Mouse (Mus musculus) C2C12 (cell line): Measurements from ENCODE around the gene Ldlrap1. TPM values are rescaled to one million over a fixed set of nuclear protein-coding genes. Genes with fewer than 3 reads are reported as not detected.
A peak's percentile ranks its signal among the peaks of the same experiment; 100 is the strongest.

ENCODE experiments used
- H3K27me3 ChIP-seq: one replicate; pipeline ENCODE4 v1.6.1; 2011; ENCODE audit not compliant: control insufficient read depth, insufficient read depth, insufficient read length
- H3K36me3 ChIP-seq: one replicate; pipeline ENCODE4 v1.6.1; 2011; ENCODE audit not compliant: control insufficient read depth, insufficient read depth
- H3K4me3 ChIP-seq: one replicate; pipeline ENCODE4 v1.5.1; 2011; ENCODE audit warnings: mild to moderate bottlenecking, control low read depth; ENCODE audit not compliant: poor library complexity, insufficient read depth, severe bottlenecking
- H3K79me2 ChIP-seq: one replicate; pipeline ENCODE4 v1.6.1; 2011; ENCODE audit not compliant: control insufficient read depth, insufficient read depth
- H3K79me3 ChIP-seq: one replicate; pipeline ENCODE4 v1.6.1; 2011; ENCODE audit warnings: low read depth, control low read depth
- H3ac ChIP-seq: one replicate; pipeline ENCODE3; 2011; ENCODE audit warnings: low read depth; ENCODE audit not compliant: control insufficient read depth, insufficient read length
- CEBPB ChIP-seq: IDR thresholded peaks from one replicate; pipeline ENCODE4 v1.6.1; 2011; ENCODE audit warnings: low read depth, mild to moderate bottlenecking, control low read depth, moderate library complexity
- CTCF ChIP-seq: IDR thresholded peaks from one replicate; pipeline ENCODE4 v1.5.1; 2011; ENCODE audit not compliant: control insufficient read depth, insufficient read depth, insufficient read length
- FOSL1 ChIP-seq: IDR thresholded peaks from one replicate; pipeline ENCODE4 v1.8.0; 2011; ENCODE audit warnings: mild to moderate bottlenecking, low read length; ENCODE audit not compliant: poor library complexity, insufficient read depth, severe bottlenecking
- MAX ChIP-seq: IDR thresholded peaks from one replicate; pipeline ENCODE4 v1.6.1; 2011; ENCODE audit warnings: mild to moderate bottlenecking, control low read depth
- MYOD1 ChIP-seq: IDR thresholded peaks from one replicate; pipeline ENCODE4 v1.6.1; 2011; ENCODE audit warnings: low read depth; ENCODE audit not compliant: control insufficient read depth, insufficient read length
- MYOG ChIP-seq: IDR thresholded peaks from one replicate; pipeline ENCODE4 v1.6.1; 2011; ENCODE audit not compliant: control insufficient read depth, insufficient read length; ENCODE audit errors: extremely low read depth
- USF1 ChIP-seq: IDR thresholded peaks from one replicate; pipeline ENCODE4 v1.6.1; 2011; ENCODE audit warnings: low read depth, mild to moderate bottlenecking, control low read depth, moderate library complexity
- polyA plus RNA-seq: library from polyadenylated mRNA; unstranded; fragments of >200 nt; fragmentation: generic; extraction: Trizol; gene quantifications from one replicate; pipeline ENCODE4 v1.2.1, GENCODE M21; 2012; ENCODE audit warnings: missing spikeins

Ldlrap1 gene
- polyA plus RNA-seq, 1 experiment = 30.8 TPM

DNA sequence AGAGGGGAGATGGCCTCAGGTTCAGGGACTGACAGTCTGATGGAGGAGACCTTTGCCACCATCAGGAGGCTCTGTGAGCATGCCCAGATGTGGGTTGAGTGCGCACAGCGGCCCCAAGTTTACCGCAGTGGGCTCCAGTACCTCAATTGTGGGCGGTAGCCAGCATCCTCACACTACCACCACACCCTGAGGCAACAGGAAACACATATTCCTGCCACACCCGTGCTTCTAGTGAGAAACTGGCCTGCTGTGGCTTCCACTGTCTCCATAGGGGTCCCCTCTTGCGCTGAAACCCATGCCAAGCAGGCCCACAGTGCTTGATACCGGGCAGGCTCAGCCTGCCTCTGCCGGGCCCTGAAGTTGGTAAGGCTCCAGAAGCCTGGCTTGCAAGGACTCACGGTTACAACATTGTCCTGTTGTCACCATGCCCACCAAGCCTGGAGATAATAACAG, 33.2 kb downstream of the Ldlrap1 start:
- Histone ChIP-seq H3K36me3 (no peaks in the 10 kb centered on the region), H3K79me3 (no peaks in the 10 kb centered on the region), H3K27me3 (no peaks in the 10 kb centered on the region), H3K79me2 (no peaks in the 10 kb centered on the region), H3ac (no peak overlapping the region), H3K4me3 (no peak overlapping the region)
- TF ChIP-seq USF1 (no peak), MYOG (no peak)

DNA sequence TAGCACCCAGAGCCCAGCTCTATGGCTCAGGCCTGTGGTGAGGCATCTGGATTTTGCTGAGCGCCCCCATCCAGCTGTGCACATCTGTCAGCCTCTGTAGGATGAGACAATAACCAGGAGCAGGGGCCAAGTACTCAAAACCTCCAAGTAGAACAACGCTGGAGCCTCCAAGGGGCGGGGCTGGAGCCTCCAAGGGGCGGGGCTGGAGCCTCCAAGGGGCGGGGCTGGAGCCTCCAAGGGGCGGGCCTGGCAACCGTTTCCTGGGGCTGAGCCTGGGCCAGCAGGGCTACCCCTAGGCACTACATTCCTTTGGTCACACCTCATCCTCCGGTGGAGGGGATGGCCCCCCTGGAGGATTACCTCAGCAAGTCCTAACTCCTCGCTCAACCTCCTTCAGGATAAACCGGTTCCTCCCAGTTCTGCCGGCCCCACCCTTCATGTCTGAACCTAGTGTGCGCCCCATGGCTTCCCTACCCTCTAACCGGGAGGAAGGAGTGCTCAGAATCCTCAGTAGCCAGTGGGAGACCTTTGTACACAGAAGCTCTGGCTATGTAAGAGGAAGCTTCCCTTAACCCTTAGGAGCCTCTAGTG, 33.7 kb downstream of the Ldlrap1 start:
- H3K36me3 ChIP-seq = no peaks in the 10 kb centered on the region
- H3ac ChIP-seq = no peak overlapping the region
- peak; percentile 78 for TF ChIP-seq MYOD1
- TF ChIP-seq FOSL1 = no peak
- H3K27me3 ChIP-seq = no peaks in the 10 kb centered on the region
- no peaks in the 10 kb centered on the region for H3K79me2 ChIP-seq
- H3K79me3 ChIP-seq = no peaks in the 10 kb centered on the region
- no peak overlapping the region for H3K4me3 ChIP-seq

DNA sequence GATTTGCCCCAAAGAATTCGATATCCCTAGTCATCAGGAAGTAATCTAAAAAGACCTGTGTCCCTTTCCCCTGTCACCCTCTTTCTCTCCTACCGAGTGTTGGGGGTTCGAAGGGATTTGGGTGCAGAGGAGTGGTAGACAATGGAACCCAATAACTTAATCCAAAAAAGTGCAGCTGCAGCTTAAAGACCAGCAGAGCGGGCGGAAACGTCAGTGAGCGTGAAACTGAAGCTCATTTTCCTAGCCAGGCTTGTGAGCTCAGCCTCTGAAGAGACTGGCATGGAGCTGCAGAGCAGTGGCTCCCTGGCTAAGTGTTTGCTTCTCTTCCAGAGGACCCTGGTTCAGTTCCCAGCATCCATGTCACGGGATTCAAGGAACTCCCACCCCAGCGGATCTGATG, 34.5 kb downstream of the Ldlrap1 start:
- Histone ChIP-seq H3K36me3 (no peaks in the 10 kb centered on the region), H3K4me3 (no peak overlapping the region), H3K79me2 (no peaks in the 10 kb centered on the region), H3K79me3 (no peaks in the 10 kb centered on the region), H3ac (no peak overlapping the region), H3K27me3 (no peaks in the 10 kb centered on the region)
- TF ChIP-seq CEBPB = no peak
- TF ChIP-seq MAX = no peak
- TF ChIP-seq MYOG = no peak
- TF ChIP-seq USF1 = no peak
- TF ChIP-seq MYOD1 = no peak
- no peak for TF ChIP-seq CTCF
- TF ChIP-seq FOSL1 = no peak

DNA sequence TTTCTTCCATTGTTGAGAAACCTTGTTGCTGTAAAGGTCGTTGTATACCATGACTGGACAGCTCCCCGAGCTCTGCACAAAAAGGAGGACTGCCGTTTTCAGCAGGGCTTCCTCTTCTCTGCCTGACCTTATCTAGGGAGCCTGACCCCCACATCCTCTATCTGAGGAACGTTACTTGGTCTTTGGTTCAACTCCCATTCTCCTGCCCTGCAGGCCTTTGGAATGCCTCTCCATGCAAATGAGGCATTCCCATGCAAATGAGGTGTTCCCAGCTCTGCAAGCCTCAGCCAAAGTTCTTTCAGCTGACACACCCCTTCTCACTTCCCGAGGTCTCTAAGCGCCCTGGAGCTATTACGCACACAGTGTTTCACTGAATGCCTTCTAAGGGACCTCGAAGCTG, 37.7 kb downstream of the Ldlrap1 start:
- Histone ChIP-seq H3K4me3 (no peak overlapping the region), H3K79me3 (no peaks in the 10 kb centered on the region), H3ac (no peak overlapping the region), H3K79me2 (no peaks in the 10 kb centered on the region), H3K27me3 (no peaks in the 10 kb centered on the region), H3K36me3 (no peaks in the 10 kb centered on the region)
- TF ChIP-seq MYOG (no peak), CTCF (no peak), USF1 (no peak), CEBPB (no peak), MAX (no peak), FOSL1 (no peak), MYOD1 (no peak)

DNA sequence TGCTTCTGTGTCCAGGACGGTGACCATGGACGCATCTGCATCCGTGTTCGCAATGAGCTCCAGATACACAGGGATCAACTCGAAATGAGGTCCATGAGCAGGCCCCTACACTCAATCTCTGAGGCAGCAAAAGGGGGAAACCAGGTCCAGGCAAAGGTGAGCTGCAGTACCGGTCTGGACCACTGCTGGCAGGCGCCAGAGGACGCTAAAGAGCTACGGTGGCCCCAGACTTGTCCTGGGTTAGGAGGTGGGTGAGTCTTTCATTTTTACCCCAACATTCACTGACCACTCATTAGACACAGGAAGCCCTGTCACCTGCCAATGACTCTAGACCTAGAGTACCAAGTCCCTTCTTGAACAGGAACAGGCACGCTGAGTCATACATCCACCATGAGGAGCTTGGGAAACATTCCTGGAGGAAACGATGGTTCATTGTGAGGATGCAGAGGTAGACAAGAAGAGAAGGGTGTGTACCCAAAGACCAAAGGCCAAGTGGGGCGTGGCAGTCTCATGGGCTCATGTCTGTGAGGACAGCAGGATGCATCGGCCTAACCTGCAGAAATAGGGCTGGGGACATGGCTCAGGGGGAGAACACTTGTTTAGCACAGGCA, 42.0 kb downstream of the Ldlrap1 start:
- H3K4me3 ChIP-seq = no peak overlapping the region
- H3K79me2 ChIP-seq = no peaks in the 10 kb centered on the region
- H3K36me3 ChIP-seq = no peaks in the 10 kb centered on the region
- H3K79me3 ChIP-seq = no peaks in the 10 kb centered on the region
- TF ChIP-seq CTCF (peak; percentile 45), CEBPB (no peak)
- H3ac ChIP-seq = no peak overlapping the region
- H3K27me3 ChIP-seq = no peaks in the 10 kb centered on the region

DNA sequence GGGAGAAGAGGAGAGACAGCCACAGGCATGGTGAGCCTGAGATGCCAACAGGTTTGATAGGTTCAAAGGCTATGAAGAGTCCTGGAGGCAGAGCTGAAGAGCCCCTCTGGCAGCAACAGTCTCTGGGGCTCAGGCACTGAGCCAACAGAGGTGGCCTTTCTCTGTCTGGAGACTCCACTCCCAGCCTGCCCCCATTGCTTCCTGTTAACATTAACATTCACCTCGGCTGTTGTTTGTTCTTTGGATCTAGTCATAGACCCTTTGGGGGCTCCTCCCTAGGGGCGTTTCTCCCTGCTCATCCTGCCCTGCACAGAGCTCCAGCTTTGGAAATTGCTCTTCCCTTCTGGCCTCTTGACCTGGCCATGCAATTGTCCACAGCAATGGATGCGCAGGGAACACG, 42.9 kb downstream of the Ldlrap1 start:
- Histone ChIP-seq H3K79me3 (no peaks in the 10 kb centered on the region), H3K4me3 (no peak overlapping the region), H3K27me3 (no peaks in the 10 kb centered on the region), H3K36me3 (no peaks in the 10 kb centered on the region), H3ac (no peak overlapping the region), H3K79me2 (no peaks in the 10 kb centered on the region)
- TF ChIP-seq USF1 (no peak), MYOD1 (no peak), CEBPB (no peak), MAX (no peak), MYOG (no peak), CTCF (no peak), FOSL1 (no peak)
